Mouse (Mus musculus) spleen, postnatal 14 days (tissue): Measurements from ENCODE around the gene Txlnb.
"Not testable (repeated sequence)": the region's sequence is repeated elsewhere in the genome, so short reads cannot be mapped to it uniquely, and the experiment has no call there.

Experiments used
- DNase-seq, 2 experiments: peaks; one replicate each; pipeline ENCODE4 v3.0.0; 2021 to 2022; ENCODE audit warnings: low spot score in 2 of 2

The Txlnb gene

DNA sequence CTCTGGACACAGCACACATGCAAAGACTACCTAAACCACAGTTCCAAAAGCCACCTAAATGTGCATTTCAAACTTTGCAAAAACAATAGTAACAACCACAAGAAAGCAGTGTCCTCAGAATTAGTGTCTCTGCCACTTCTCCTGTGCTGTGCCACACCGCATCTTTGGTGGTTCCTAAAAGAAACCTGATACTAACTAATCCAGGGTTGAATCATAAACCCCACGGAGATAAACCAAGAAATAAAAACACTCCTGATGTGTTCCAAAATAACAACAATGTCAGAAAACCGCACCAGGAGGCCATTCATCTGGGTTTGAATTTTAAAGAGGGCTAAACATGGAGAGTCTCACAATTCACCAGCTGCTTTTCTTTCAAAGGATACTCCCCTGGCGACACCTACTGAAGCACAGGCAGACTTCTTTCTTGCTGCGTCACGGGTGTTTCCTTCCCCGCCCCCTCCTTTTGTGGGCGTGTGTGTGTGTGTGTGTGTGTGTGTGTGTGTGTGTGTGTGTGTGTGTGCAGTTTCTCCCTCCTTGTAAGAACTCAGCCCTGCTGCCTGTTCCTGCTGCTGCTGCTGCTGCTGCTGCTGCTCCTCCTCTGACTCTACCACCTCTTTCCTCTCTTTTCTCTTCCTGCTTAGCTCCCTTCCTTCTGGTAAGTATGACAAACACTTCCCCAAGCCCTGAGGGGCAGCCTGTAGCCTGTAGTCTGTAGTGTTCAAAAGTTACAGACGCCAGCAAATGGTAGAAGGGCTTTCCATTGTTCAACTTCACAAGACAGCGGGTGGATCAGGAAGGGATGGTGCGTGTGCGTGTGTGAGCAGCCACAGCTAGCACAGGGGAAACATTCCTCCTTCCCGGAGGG is at the start of gene Txlnb:
Gene Txlnb (plus strand): TSS at position 460 of the 865 bp plus-strand sequence.
- peak in 1 of 2 experiments; percentile 25 for DNase-seq

DNA sequence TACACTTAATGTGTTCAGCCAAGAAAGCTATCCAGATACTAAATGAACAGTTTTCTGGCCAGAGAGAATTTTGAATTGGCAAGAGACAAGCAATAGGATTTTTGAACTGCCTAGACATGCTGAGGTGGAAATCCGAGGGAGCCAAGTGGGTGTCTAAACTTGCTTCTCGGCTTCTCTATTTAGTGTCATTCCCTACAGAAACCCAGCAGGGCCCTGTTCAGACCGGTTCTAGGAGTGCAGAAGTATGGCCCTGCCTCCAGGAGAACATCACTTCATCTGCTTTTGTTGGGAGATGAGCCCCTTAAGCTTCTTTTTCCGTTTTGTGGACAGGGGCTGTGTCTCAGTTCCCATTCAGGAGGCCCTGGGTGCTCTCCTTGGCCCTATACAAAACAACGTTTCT is 43.5 kb upstream of the Txlnb start:
- DNase-seq, result no peak

DNA sequence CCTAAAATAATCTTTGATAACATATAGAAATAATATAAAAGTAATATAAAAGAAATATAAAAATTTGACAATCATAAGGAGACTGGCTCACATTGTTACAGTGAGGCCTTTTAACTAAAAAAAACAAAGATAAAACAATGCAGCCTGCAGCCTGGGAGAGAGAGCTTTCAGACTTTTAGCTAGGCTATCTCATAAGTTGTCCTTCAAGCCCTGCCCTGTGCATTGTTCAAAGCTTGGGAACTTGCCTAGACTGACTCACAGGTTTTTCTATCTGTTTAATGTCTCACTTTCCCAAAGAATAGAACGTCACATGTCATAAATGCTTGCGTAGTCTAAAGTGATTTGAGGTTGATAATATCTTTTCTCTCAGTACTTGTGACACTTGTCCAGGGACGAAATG is 36.3 kb upstream of the Txlnb start:
- no peak for DNase-seq

DNA sequence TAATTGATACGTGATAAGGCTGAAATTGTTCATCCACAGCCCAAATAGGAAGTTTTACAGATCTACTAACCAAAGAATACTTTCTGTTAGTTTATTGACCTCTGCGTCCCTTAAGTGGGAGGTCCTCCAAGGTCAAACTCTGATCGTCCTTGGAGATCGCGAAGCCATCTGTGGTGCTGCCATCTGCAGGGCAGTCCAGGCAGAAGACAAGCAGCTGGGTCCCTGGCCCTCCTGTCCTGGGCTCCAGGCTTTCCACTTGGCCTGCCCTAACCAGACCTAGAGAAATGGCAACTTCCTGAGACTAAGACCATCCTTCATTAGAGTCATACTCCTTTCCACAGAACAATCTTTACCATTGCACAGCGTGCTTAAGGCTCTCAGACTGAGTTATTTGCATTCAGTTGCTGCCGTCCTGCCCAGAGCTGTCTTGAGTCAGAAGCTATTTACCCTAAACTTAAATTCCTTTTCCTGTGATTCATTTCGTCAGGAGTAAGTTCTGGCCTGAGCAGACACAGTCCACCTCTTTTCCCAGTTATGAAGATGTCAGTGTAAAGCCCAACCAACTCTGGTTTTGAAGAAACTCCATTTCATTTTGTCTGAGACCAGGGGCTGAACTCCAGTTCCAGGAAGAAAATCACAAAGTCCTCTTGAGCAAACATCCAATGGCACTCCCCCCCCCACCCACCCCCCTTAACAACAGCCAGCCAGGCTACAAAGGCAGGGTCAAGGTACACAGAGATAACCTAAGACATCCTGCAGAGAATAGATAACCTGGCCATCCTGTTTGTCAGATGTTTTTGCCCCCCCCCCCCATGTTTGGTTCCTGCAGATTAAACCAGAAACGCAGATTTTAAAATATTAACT is 35.0 kb upstream of the Txlnb start:
- DNase-seq, result no peak

DNA sequence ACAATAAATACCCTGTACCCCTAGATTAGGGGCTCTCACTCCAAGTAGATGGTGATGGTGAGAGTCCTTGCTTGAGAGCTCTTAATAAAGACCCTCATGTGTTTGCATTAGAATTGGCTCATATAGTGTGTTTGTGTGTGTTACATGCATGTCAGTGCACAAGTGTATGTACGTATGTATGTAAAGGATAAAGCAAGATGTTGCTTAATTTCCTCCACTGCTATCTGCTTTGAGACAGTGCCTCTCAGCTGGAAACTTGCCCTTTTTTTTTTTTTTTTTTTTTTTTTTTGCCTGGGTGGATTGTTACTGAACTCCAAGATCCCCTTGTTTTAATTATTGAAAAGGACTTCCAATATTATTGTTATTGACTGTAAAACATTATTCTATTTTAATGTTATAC is 34.4 kb upstream of the Txlnb start:
- DNase-seq, result no peak

DNA sequence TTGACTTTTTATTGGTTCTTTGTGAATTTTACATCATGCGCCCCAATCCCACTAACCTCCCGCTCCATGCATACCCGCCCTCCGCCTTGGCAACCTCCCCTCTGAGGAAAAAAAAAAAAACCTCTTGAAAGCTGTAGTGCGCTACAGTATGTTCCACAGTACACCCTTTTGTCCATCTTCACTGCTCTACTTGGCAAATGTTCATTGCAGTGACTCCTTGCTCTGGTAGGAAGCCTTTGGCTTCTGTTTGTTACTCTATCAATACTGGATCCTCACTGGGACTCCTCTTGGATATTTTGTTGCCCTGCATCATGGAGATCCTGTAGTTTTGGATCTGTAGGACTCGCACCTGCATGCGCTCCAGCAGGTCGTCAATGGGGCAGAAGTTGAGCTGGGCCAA is 33.1 kb upstream of the Txlnb start:
- no peak for DNase-seq

DNA sequence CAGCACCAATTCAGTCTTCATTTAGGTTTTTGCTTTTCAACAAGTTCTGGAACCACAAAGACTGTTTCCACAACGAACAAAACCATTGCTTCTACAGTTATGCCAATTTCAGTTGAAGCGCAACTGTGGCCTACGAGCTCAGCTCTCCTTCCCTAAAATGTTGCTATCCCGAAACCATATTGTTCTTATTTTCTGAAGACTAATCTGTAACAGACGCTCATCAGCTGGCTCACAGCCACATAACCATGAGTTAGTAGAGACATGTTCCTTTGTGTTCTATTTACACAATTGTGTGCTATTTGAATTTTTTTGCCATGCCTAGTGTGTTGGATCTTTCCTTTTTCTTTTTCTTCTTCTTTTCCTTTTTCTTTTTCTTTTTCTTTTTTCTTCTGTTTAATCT is 26.2 kb upstream of the Txlnb start:
- DNase-seq, result no peak

DNA sequence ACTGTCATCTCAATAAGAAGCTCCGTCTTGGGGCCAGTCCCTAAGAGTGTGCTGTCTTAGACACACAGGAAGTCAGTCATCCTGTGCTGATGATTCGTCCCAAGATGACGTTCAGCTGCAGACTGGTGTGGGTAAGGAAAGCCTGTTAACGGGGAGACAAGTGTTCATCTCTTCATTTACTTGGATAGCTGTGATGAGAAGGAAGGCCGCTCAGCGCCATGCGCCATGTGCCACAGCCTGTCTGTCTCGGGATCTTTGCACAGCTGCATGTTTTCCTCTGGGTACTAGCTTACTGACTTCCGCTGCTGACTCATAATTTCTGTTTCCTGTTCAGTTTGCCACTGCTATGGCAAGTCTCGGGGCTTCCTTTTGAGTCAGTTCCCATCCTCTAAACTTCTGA is 23.7 kb upstream of the Txlnb start:
- peak in 1 of 2 experiments; percentile 1 for DNase-seq

DNA sequence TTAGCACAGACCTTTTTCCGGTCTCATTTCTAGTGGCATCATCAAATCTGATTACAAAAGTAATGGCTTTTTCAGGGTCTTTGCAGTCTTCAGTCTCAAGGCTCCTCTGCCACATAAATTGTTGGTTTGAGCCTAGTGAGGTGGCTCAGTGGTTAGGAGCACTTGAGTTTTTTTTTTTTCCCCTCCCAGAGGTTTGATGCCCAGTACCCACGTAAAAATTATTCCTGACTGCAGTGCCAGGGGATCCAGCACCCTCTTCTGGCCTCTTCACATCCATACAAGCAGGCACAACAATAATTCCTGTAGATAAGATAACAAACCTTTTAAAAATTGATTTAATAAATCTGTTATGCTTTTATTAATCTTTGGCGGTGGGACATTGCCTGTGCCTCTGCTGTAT is 21.7 kb upstream of the Txlnb start:
- DNase-seq, result no peak

DNA sequence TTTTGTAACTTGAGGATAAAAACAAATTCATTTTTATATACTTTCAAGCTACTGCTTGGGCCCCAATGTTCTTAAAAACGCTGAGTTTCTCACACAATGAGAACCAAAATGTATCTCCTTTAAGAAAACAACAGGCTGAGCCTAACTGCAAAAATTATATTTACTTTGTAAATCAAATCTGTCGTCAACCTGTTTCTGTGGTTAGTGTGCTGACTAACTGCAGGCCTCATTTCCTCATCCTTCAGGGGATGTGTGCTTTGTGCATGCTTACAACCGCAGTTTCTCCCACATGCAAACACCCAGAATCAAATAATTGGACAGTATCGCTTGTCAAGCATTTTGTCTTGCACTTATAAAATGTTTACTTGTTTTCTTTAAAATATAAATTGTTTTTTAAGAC is 20.9 kb upstream of the Txlnb start:
- DNase-seq, result no peak

DNA sequence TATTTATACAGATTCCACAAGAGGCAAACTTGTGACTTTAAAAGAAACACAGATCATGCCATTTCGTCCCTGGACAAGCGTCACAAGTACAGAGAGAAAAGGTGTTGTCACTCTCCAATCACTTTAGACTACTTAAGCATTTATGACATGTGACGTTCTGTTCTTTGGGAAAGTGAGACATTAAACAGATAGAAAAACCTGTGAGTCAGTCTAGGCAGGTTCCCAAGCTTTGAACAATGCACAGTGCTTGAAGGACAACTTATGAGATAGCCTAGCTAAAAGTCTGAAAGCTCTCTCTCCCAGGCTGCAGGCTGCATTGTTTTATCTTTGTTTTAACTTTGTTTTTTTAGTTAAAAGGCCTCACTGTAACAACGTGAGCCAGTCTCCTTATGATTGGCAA is 19.3 kb upstream of the Txlnb start:
- not testable (repeated sequence) for DNase-seq

DNA sequence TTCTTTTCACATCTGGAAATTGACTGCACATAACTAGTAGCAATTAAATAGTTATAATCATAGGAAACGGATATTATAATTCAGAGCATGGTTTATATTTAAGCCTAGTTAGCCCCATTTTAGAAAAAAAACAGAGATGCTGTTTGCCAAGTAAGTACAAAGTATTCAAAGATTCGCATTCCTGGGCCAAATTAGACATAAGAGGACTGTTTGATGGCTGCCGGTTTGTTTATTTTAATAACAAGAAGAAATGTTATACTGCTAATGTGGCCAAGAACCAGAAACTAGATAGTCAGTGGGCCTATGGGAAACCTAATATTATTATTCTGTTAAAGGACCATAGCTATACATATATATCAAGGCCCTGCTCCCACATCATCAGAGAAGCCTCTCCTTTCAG is 9.3 kb upstream of the Txlnb start:
- DNase-seq, result no peak

DNA sequence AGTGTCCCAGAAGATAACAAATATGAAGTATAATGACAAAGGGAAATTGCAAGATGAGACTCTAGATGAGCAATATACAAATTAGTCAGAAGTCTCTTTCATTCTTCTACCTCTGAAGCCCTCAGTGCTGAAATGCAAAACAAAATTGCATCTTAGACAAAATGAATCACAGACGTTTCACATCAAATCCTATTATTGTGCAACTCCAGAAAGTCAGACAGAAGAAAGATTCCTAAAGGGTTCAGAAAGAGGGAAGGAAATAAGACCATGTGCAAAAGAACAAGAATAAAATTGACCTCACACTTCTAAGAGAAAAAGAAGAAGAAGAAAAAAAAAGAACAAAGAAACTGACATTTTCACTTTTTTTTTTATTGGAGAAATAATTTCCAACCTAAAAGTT is 8.1 kb upstream of the Txlnb start:
- no peak for DNase-seq

DNA sequence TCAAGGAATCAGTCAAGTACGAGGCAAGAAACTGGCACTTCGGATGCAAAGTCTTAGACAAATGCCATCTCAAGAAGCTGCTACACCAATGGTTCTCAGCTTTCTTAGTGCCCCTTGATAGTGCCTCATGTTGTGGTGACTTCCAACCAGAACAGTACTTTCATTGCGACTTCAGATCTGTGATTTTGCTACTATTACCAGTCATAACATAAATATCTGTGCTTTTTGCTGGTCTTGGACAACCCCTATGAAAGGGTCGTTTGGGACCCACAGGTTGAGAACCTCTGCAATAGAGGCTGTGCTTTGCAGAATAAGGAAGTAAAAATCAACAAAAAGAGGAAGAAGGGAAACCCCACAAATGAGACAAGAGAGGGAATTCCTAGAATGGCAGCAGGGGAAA is 7.7 kb upstream of the Txlnb start:
- no peak for DNase-seq

DNA sequence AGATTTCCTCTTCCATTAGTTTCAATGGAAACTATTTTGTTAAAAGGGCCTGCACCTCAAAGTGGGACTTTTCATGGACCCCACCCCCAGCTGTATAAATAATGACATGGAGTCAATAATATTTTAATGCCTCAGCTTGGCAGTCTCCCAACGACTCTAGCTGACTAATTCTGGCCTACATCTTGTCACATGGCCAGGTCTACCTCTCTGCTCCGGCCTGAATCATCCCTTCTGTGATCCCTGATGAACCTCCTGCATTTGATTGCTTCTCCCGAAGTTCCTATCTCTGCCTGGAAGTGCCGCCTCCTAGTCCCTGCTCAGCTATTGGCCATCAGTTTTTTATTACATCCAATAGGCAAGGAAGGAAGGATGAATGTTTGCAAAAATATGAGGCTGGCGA is 2.1 kb upstream of the Txlnb start:
- DNase-seq, result no peak

DNA sequence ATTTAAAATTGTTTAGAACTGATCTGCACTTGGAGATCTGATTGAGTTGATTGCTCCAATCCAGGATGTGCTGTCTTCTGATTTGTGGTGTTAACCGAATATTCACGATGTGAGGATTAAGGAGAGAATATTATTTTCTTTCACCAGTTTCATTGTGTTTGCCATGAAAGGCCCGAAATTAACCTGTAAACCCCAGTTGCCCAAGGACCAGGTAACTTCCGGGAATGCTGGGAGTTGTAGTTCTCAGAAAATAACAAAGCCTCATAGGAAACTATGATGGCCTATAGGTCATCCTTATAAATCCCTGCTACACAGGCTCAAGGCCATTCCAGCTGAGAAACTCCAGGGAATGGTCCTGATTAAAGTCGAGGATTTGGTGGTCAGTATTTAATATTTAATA is 1.6 kb upstream of the Txlnb start:
- DNase-seq, result no peak

DNA sequence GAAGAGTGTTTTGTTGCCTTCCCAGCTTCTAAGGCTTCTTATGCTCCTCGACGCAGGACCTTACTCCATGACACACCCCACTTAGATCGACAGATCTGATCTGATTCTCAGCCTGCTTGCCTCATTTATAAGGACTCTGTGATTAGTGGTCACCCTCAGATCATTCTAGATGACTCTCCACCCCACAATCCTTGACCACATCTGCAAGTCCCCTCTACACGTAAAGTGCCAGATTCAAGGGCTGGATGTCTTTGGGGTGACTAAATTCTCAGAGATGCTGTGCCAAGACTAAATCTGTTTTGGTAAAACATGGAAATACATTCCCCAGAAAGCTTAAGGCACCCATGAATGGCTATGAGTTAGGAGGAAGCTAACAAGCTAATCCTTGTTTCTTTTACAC is 799 bp upstream of the Txlnb start:
- no peak for DNase-seq

DNA sequence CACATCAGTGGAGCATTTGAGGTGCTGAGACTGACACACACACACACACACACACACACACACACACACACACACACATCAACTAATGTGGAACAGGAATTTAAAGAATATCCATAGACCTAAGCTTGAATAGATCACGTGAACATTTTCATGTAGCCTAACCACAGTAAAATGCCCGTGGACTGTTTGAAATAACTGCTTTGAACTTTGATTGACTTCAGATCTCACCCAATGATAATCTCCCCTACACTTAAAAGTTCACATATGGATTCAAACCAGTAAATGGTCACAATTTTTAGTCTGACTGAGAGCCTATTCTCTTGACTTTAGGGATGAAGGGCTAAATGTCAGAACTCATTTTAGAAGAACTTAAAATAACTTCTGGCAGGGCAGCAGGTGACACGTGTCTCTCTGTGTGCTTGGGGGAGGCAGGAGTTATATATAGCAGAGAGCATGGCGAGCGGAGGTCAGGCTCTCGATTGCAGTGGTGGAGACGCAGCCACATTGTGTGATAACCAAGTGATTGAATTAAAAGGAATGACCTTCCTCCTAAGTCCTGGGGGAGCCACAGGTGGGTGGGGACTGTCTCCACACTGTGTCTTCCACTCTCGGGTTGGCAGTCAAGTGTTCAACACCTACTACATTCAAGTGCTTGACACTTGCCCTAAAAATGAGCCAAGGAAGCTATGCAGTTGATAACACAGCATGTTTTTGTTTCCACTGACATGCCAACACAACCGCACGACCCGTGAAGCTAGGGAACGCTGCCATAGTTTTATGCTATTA is 1.0 kb downstream of the Txlnb start:
- DNase-seq, result no peak

DNA sequence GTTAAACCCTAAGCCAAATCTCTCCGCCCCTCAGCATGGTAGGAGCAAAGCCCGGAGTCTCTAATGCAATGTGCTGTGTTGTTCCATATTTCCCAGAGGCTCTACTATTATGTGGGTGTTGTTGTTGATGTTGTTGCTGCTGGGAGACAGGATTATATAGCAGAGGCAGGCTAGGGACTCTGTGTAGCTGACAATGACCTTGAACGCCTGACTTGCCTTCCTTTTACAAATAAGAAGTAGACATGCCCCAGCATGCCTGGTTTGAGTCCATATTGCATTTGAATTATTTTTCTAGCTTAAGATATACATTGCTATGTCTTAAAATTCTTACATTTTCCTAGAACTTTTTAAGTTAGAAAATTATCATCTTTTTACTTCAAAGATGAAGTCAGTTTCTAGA is 1.7 kb downstream of the Txlnb start:
- no peak for DNase-seq

DNA sequence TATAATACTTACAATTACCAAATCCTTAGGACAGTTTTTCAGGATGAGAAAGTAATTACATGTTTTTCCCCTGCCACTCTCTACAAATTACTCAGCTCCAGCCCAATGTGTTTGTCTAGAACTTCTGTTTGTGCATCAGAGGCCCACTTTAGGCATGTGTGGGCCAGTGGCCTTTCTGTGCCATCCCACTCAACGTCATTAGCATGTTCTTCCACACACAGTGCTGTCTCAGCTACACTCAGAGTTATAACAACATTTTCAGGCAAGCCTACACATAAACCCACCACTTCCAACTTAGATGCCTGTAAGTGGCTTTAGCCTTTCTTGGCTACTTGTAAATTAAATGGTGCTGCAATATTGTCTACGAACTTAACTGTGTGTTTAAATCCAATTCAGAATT is 5.8 kb downstream of the Txlnb start:
- no peak for DNase-seq

DNA sequence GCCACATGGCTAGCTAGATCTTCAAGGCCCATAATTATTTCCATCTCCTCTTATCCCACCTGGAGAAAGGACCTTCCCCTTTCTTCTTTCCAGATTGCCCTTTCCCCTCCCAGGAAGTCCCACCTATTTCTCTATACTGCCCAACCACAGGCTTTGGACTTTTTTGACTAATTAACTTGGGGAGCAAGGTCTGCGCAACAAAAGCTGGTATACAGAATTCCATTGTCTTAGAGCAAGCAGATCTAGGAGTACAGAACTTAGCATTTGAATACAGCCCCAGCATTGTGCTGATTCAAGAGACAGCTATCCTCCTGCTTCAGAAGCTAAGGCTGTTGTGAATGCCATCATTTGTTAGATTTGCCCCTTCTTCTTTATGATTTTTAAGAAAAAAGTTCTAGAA is 12.5 kb downstream of the Txlnb start:
- no peak for DNase-seq

DNA sequence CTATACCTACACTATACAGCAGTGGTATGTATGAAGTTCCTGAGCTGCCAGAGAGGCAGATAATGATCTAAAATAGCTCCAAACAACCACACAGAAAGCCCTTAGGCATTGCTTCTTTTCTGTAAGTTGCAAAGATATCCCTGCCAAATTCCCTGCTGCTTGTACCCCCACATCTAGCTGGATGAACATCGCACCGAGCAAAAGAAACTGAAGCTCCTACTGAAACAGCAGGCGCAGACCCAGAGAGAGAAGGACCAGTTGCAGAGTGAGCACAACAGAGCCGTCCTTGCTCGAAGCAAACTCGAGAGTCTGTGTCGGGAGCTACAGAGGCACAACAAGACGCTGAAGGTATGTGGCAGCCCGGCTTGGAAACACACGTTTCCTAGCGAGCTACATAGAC is 19.0 kb downstream of the Txlnb start:
- no peak for DNase-seq
